8 mouse cellular contexts compared by ENCODE assay signal in genomic region chr2:131321192-131321591, GRCm38 (mm10). TPM values are rescaled to one million over a fixed set of nuclear protein-coding genes. Genes with fewer than 3 reads are reported as not detected.
A peak's percentile ranks its signal among the peaks of the same experiment; 100 is the strongest.
DNase-seq lines count a peak whose midpoint lies in the region; ATAC-seq lines count a peak whose summit lies in the region.
"Not testable (repeated sequence)": the region's sequence is repeated elsewhere in the genome, so short reads cannot be mapped to it uniquely, and the experiment has no call there.

No protein-coding gene starts in this region.

- peak; percentile 82 for ATAC-seq in neutrophil, adult 5-6 weeks (ENCODE audit: extremely low read depth, insufficient number of reproducible peaks, low FRiP score, poor library complexity, severe bottlenecking)

- DNase-seq in MEL-GATA-1-ER (ENCODE audit: extremely low read depth, low read depth): peak; percentile 80
- peak; percentile 69 for DNase-seq in cerebellum, adult 11-12 months
- DNase-seq in fibroblast of lung, adult 2 months (ENCODE audit: low read depth): peak; percentile 54
- DNase-seq in heart, postnatal 36 days: peak; percentile 29 to 33
- DNase-seq in left cerebral cortex, adult 11 months (ENCODE audit: low spot score): peak; percentile 19
- peak; percentile 80 for DNase-seq in lung, postnatal 10 days
- DNase-seq in thymus, postnatal 36 days: peak; percentile 32 to 37

- intact Hi-C loops in heart, postnatal 36 days (cut with DNase I): not testable (repeated sequence)

RNA-seq across cellular contexts. Expression of gene Rnf24, which starts 31.5 kb away (rescaled TPM):
- 1 to 10 TPM; 2.9 to 3.2 TPM for total RNA-seq in heart, postnatal 36 days (2021)
- total RNA-seq in neutrophil, adult 5-6 weeks (2017): 3.8 and 6.3 TPM in 2 replicates

RNA-seq across cellular contexts. Expression of gene Pank2, which starts 58.9 kb away (rescaled TPM):
- total RNA-seq in heart, postnatal 36 days (2021): 10 to 100 TPM; 20.9 to 25.7 TPM
- 54.8 and 58.1 TPM in 2 replicates for total RNA-seq in neutrophil, adult 5-6 weeks (2017)

Comparison
In these comparisons a context has a peak if more than half of its experiments do, and no peak if none do; other contexts are left out.
1. Peak in every context shown above with its lines: DNase-seq and ATAC-seq.
2. DNase-seq: peak in every context shown above with its lines; median percentile 80 in MEL-GATA-1-ER; 80 in lung, postnatal 10 days; 69 in cerebellum, adult 11-12 months; 54 in fibroblast of lung, adult 2 months; 34 in thymus, postnatal 36 days; 31 in heart, postnatal 36 days; 19 in left cerebral cortex, adult 11 months.